Mouse (Mus musculus): ENCODE measurements at regions not wholly inside any gene's neighbourhood (a gene's known extent, or its start where the extent isn't known, plus 50 kb on each side); places are given as distances from the start of the nearest gene placed in this dataset.

- no peaks in the 10 kb centered on the region for H3K36me3 ChIP-seq
- H3K4me1 ChIP-seq (replicated peaks), result no peaks in the 10 kb centered on the region
- H3K4me2 ChIP-seq, result no peak overlapping the region
- no peak overlapping the region for H3K4me3 ChIP-seq (replicated peaks)
- no peak overlapping the region for H3K9ac ChIP-seq
- no peaks in the 10 kb centered on the region for H3K27me3 ChIP-seq
- no peaks in the 10 kb centered on the region for H3K9me3 ChIP-seq (replicated peaks)
- DNase-seq, result no peak
- 22% methylated on average over 3 of the region's 3 CpGs for WGBS (ENCODE audit: insufficient replicate concordance)
- no peak for ATAC-seq (ENCODE audit: low read depth)
- no peak overlapping the region for H3K27ac ChIP-seq
These were observed 74.0 kb downstream of the Calml3 start for GRCm38 (mm10) chr13:3729926-3730698.

DNA sequence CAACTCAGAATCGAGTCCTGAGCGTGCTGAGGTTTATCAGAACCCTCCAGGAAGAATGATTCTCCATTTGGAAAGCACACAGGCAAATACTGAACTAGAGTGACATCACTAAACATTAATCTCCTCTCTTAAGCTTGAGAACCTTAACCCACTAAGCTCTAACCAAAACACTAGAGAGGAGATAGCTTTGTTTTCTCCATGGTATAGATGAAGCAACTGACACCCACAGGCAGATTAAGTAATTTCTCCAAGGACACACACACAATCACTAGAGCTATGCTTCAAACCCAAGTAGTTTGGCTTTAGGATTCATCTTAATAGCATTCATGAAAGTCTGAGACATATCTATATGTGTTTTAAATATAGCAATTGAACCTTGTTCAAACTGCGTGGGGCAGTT is 75.2 kb downstream of the Calml3 start:
- H3K4me1 ChIP-seq (replicated peaks), result no peaks in the 10 kb centered on the region
- WGBS (ENCODE audit: insufficient replicate concordance), result 59% methylated on average over 3 of the region's 3 CpGs
- no peak overlapping the region for H3K4me2 ChIP-seq
- no peak overlapping the region for H3K9ac ChIP-seq
- no peak overlapping the region for H3K27ac ChIP-seq
- no peak for DNase-seq
- no peaks in the 10 kb centered on the region for H3K36me3 ChIP-seq
- H3K27me3 ChIP-seq, result no peaks in the 10 kb centered on the region
- no peaks in the 10 kb centered on the region for H3K9me3 ChIP-seq (replicated peaks)
- no peak for ATAC-seq (ENCODE audit: low read depth)
- H3K4me3 ChIP-seq (replicated peaks), result no peak overlapping the region

GRCm38 (mm10) chr13:3726331-3726781 is 77.8 kb downstream of the Calml3 start:
- no peak for ATAC-seq (ENCODE audit: low read depth)
- Histone ChIP-seq H3K4me2 (no peak overlapping the region), H3K36me3 (no peaks in the 10 kb centered on the region), H3K9me3 (replicated peaks) (no peaks in the 10 kb centered on the region), H3K9ac (no peak overlapping the region), H3K27me3 (no peaks in the 10 kb centered on the region), H3K27ac (no peak overlapping the region), H3K4me1 (replicated peaks) (no peaks in the 10 kb centered on the region), H3K4me3 (replicated peaks) (no peak overlapping the region)
- 29% methylated on average over 5 of the region's 5 CpGs for WGBS (ENCODE audit: insufficient replicate concordance)
- DNase-seq, result no peak

DNA sequence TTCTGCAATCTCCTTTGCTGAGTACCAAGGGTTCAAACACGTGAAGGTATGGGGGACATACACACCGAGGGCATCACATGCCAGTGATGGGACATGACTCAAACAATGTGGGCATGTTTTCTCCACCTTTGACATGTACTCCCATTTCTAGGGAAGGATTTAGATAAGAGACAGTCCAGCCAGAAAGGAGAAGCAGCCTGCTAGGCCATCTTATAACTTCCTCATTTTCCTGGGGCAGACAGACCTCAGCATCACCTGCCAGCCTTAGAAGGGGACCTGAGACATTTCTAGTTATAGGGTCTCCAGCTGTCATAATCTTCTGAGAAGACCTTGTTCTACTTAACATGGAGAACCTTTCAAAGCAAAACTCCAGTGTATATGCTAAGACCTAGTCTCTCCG is 78.3 kb downstream of the Calml3 start:
- no peak for ATAC-seq (ENCODE audit: low read depth)
- Histone ChIP-seq H3K4me2 (no peak overlapping the region), H3K4me1 (replicated peaks) (no peaks in the 10 kb centered on the region), H3K27ac (no peak overlapping the region), H3K4me3 (replicated peaks) (no peak overlapping the region), H3K9ac (no peak overlapping the region), H3K36me3 (no peaks in the 10 kb centered on the region), H3K9me3 (replicated peaks) (no peaks in the 10 kb centered on the region), H3K27me3 (no peaks in the 10 kb centered on the region)
- DNase-seq, result no peak
- 37% methylated on average over 3 of the region's 3 CpGs for WGBS (ENCODE audit: insufficient replicate concordance)

DNA sequence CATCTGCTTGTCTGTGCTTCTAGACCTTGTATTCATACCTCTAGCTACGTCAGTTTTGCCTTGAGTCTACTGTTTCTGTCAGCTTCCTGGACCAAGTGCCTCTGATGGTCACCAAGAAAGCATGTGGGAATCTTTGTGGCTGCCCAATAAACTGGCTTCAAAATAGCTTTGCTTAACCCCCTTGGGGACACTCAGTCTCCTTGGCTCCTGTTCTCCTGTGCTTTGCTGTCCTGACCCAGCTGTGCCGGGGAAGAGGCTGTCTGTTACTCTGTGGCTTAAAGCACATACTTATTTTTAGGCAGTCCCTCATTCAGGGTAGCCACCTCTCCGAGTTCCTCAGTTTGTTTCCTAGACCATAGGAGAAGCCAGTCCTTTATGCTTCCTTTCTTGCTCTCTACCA is 79.8 kb downstream of the Calml3 start:
- H3K27me3 ChIP-seq, result no peaks in the 10 kb centered on the region
- H3K4me1 ChIP-seq (replicated peaks), result no peaks in the 10 kb centered on the region
- ATAC-seq (ENCODE audit: low read depth), result no peak
- no peak overlapping the region for H3K9ac ChIP-seq
- DNase-seq, result no peak
- no peak overlapping the region for H3K4me3 ChIP-seq (replicated peaks)
- no peak overlapping the region for H3K4me2 ChIP-seq
- WGBS (ENCODE audit: insufficient replicate concordance), result 57% methylated on average over 3 of the region's 3 CpGs
- H3K36me3 ChIP-seq, result no peaks in the 10 kb centered on the region
- no peak overlapping the region for H3K27ac ChIP-seq
- no peaks in the 10 kb centered on the region for H3K9me3 ChIP-seq (replicated peaks)

DNA sequence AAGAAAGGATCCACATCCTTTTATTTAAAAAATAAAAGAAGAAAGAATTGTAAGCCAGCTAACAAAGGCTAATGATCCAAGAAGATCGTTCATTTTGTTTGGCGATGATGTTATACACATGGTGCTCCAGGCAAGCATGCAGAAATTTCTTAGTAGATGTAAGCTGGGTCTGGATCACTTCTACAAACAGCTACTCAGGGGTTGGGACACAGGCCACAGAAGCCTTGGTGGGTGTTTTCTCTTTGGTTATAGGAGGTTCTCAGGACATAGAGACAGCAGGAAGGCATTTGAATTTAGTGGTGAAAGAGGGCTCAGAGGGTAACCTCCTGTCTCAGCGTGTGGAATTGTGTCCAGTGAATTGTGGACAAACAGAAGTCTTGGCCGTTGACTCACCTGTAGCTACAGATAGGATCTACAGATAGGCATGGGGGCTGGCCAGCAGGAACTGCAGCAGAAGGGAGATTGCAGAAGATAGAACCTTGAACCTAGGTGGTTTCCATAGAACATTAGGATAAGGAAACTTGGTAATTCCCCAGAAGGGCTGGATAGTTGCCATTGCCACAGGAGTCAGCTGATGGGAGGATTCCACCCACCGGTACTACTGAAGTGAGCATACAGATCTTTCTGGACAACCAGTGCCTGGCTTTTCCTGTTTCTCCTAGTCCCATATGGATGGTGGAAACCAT is 80.5 kb downstream of the Calml3 start:
- no peak overlapping the region for H3K4me2 ChIP-seq
- no peaks in the 10 kb centered on the region for H3K27me3 ChIP-seq
- DNase-seq (no peak), ATAC-seq (ENCODE audit: low read depth) (no peak)
- no peak overlapping the region for H3K27ac ChIP-seq
- H3K4me3 ChIP-seq (replicated peaks), result no peak overlapping the region
- no peak overlapping the region for H3K9ac ChIP-seq
- no peaks in the 10 kb centered on the region for H3K36me3 ChIP-seq
- H3K9me3 ChIP-seq (replicated peaks), result no peaks in the 10 kb centered on the region
- 62% methylated on average over 5 of the region's 5 CpGs for WGBS (ENCODE audit: insufficient replicate concordance)
- no peaks in the 10 kb centered on the region for H3K4me1 ChIP-seq (replicated peaks)

GRCm38 (mm10) chr13:3715019-3715418 is 81.2 kb downstream of the Asb13 start:
- ATAC-seq (ENCODE audit: low read depth) (no peak), DNase-seq (no peak)
- no peak overlapping the region for H3K27ac ChIP-seq
- 65% methylated on average over 4 of the region's 4 CpGs for WGBS (ENCODE audit: insufficient replicate concordance)
- no peaks in the 10 kb centered on the region for H3K4me1 ChIP-seq (replicated peaks)
- no peak overlapping the region for H3K9ac ChIP-seq
- no peak overlapping the region for H3K4me3 ChIP-seq (replicated peaks)
- H3K27me3 ChIP-seq, result no peaks in the 10 kb centered on the region
- no peak overlapping the region for H3K4me2 ChIP-seq
- H3K36me3 ChIP-seq, result no peaks in the 10 kb centered on the region
- no peaks in the 10 kb centered on the region for H3K9me3 ChIP-seq (replicated peaks)

DNA sequence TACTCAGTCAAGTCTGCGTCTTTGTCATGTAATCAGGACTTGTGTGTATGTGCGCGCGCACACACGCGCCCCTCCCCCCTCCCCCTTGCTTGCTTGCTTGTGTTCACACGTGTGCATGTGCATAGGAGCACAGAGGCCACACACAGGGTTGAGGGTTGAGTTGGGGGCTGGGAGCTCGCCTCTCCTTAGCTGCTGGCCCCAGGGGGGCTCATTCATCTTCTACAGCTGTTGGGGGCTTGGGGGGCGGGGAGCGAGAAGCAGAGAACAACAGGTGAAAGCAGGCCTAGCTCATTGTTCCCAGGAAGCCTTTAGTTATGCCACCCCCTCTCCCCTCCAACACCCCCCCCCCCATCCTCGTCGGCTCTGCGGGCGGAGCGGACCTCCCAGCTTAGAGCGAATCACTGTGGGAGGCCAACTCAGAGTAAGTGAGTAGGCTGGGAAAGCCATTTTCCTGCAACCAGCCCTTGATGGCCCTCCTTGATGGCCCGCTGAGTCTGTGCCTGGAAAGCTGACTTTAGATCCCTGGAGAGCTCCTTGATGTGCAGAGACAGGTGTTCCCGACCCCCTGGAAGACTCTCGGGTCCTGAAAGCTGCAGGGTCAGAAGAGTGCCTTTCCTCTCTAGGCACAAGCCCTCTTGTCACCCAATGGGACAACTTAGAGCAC is 78.8 kb downstream of the Asb13 start:
- no peaks in the 10 kb centered on the region for H3K36me3 ChIP-seq
- DNase-seq (no peak), ATAC-seq (ENCODE audit: low read depth) (no peak)
- WGBS (ENCODE audit: insufficient replicate concordance), result 39% methylated on average over 19 of the region's 19 CpGs
- H3K4me1 ChIP-seq (replicated peaks), result no peaks in the 10 kb centered on the region
- H3K9ac ChIP-seq, result no peak overlapping the region
- no peak overlapping the region for H3K27ac ChIP-seq
- no peak overlapping the region for H3K4me2 ChIP-seq
- H3K4me3 ChIP-seq (replicated peaks), result no peak overlapping the region
- H3K27me3 ChIP-seq, result no peaks in the 10 kb centered on the region
- no peaks in the 10 kb centered on the region for H3K9me3 ChIP-seq (replicated peaks)

DNA sequence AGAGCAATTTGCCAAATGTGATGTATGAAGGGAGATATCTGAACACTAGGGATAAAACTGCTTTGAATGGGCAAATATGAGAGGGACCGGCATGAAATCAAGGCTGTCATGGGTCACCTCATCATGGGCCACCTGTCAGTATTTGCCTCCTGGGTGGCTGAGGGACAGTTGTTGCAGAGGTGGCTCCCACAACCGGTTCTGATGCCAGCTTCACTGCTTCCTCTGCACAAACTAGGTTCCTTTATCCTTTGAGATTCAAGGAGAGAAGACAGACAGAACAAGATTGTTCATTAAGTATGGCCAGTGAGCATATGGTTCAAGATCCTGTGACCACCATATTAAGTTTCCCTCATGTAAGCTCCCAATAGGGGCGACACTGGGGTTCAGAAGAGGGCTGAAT is 78.3 kb downstream of the Asb13 start:
- no peak for ATAC-seq (ENCODE audit: low read depth)
- Histone ChIP-seq H3K4me1 (replicated peaks) (no peaks in the 10 kb centered on the region), H3K9me3 (replicated peaks) (no peaks in the 10 kb centered on the region), H3K27ac (no peak overlapping the region), H3K9ac (no peak overlapping the region), H3K36me3 (no peaks in the 10 kb centered on the region), H3K4me2 (no peak overlapping the region), H3K4me3 (replicated peaks) (no peak overlapping the region), H3K27me3 (no peaks in the 10 kb centered on the region)
- 28% methylated on average over 3 of the region's 3 CpGs for WGBS (ENCODE audit: insufficient replicate concordance)
- DNase-seq, result no peak

DNA sequence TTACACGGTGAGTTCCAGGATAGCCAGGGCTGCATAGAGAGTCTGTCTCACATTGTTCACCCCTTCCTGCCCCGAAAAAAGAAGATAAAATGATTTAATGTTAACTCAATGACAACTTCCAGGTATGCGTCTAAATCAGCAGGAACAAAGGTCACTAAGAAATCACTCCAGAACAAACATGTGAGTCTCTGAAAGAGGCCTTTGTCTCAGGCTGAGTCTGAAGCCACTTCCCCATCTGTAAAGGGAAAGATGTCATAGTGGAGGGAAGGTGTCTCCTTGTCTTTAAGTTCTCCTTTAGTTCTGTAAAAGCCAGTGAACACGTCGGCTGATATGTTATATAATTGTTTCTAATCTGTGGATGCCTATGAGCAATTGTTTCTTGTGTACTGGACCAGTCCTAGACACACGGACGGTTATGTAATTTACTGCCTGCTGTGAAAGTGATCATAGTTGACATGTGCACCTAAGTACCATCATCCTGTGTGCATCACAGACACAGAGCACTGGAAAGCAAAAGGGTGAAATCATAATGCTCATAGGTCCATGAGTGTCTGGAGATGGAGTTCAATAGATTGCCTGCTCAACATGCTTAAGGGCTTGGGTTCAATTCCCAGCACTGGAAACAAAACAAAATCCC is 76.3 kb downstream of the Asb13 start:
- no peaks in the 10 kb centered on the region for H3K9me3 ChIP-seq (replicated peaks)
- H3K4me2 ChIP-seq, result no peak overlapping the region
- H3K9ac ChIP-seq, result no peak overlapping the region
- 42% methylated on average over 7 of the region's 7 CpGs for whole genome bisulfite sequencing (ENCODE audit: insufficient replicate concordance)
- H3K36me3 ChIP-seq, result no peaks in the 10 kb centered on the region
- H3K4me3 ChIP-seq (replicated peaks), result no peak overlapping the region
- ATAC-seq (ENCODE audit: low read depth), result no peak
- no peak overlapping the region for H3K27ac ChIP-seq
- H3K27me3 ChIP-seq, result no peaks in the 10 kb centered on the region
- DNase-seq, result no peak
- H3K4me1 ChIP-seq (replicated peaks), result no peaks in the 10 kb centered on the region

- Histone ChIP-seq H3K4me1 (replicated peaks) (no peaks in the 10 kb centered on the region), H3K27me3 (no peaks in the 10 kb centered on the region), H3K4me2 (no peak overlapping the region), H3K4me3 (replicated peaks) (no peak overlapping the region), H3K9ac (no peak overlapping the region), H3K36me3 (no peaks in the 10 kb centered on the region), H3K27ac (no peak overlapping the region), H3K9me3 (replicated peaks) (no peaks in the 10 kb centered on the region)
- 61% methylated on average over 14 of the region's 14 CpGs for WGBS (ENCODE audit: insufficient replicate concordance)
- no peak for DNase-seq
- no peak for ATAC-seq (ENCODE audit: low read depth)
These were observed 75.2 kb downstream of the Asb13 start for GRCm38 (mm10) chr13:3708896-3709631.
